Mouse (Mus musculus): ENCODE data around the gene Col19a1. TPM values are rescaled to one million over a fixed set of nuclear protein-coding genes. Genes with fewer than 3 reads are reported as not detected.
A peak's percentile ranks its signal among the peaks of the same experiment; 100 is the strongest.

Gene Col19a1
- total RNA-seq (2021): under 1 TPM; 0.18 to 0.33 TPM
- long read RNA-seq, experiment 1, partial matches to known transcripts: 0 of 1 reads
- long read RNA-seq, experiment 1, other reads (novel, unspliced or antisense): 1 of 1 reads
- long read RNA-seq, experiment 2, partial matches to known transcripts: 0 of 2 reads
- long read RNA-seq, experiment 2, other reads (novel, unspliced or antisense): 2 of 2 reads

GRCm38 (mm10) chr1:24587141-24587541, at the start of gene Col19a1:
Col19a1 (minus strand) TSS chr1:24587472.
- peak; percentile 6 for DNase-seq

GRCm38 (mm10) chr1:24633553-24634132, 46.4 kb upstream of the Col19a1 start:
- peak; percentile 24 for DNase-seq

- peak; percentile 3 for DNase-seq
Observed at GRCm38 (mm10) chr1:24612556-24612955, 25.3 kb upstream of the Col19a1 start.

DNA sequence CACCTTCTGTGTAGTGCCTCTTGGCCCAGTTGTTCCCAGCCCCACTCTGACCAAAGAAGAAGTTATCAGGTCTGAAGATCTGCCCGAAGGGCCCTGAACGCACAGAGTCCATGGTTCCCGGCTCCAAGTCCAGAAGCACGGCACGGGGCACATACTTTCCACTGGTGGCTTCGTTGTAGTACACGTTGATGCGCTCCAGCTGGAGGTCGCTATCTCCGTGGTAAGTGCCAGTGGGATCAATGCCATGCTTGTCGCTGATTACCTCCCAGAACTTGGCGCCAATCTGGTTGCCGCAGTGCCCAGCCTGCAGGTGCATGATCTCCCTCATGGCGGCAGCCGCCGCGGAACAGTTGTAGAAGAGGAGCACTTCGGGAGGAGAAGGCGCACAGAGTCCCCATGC, 7.8 kb upstream of the Col19a1 start:
- DNase-seq: no peak

DNA sequence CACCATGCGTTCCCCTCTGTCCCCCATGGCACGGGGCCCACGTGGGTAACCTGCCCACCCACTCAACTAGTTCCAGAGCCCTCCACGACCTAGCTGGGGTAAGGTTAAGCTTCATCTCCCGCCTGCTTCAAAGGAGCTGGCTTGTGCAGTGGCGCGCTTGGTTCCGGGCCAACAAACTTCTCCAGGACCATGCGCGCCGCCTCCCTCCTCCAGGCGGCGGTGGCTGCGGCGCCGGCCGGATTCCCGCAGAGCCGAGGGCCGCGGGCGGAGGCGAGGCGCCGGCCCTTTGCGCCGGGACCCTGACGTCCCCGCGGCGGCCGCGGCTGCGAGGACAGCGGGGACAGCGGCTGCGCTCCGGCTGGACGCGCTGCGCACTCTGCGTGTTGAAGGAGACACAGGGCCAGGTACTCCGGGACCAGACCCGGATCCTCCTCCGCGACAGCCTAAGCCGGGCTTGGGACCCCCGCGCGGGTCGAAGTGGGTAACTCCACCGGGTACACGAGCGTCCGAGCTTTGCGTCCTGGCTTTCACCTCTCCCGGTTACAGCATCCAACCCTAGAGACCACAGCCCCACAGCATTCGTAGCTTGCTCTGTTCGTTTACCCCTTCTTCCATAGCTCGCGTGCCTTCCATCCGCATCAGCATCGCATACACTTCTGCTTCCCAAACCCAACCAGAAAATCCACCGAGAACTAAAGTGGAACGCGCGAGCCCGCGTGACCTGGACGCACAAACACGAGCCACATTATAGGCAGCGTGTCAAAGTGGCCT, 717 bp downstream of the Col19a1 start:
- DNase-seq: peak; percentile 53

DNA sequence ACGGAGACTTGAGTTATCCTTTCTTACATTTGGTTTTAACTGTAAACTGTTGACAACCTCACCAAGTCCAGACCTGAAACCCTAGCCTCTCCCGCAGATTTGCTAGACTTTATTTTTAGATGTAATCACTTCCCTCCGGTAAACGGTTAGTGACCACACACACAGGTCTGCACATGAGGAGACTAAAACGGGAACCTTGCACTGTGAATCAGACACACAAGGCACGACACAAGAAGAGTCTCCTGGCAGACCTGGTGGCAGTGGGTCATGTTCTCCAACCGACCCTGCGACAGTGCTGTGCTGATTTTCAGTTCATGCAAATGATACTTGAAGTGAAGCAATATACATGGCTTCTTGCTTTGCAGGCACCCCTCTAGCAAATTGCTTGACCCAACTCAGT, 14.7 kb downstream of the Col19a1 start:
- no peak for DNase-seq

GRCm38 (mm10) chr1:24564113-24564512, 23.2 kb downstream of the Col19a1 start:
- no peak for DNase-seq

- no peak for DNase-seq
Observed at GRCm38 (mm10) chr1:24558005-24558404, 29.3 kb downstream of the Col19a1 start.

DNA sequence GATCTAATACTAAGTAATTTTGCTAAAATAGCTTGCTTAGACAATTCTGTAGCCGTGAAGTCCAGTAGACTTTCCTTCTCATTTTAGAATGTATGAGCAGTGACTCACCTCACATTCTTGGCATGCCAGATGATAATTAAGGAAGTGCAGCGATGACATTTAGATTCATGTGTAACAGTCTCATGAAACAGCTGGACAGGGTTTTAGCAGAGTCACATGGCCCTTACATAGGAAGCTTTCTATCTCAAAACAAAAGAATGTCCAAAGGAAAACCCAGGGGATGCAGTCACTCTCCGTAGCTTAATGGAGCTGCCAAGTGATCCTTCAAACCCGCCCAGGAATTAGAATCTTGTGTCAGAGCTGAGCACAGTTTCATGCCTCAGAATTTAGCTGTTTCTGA, 33.8 kb downstream of the Col19a1 start:
- DNase-seq: peak; percentile 4

GRCm38 (mm10) chr1:24550560-24551280, 36.6 kb downstream of the Col19a1 start:
- DNase-seq: no peak

- DNase-seq: no peak
Observed at GRCm38 (mm10) chr1:24550031-24550430, 37.2 kb downstream of the Col19a1 start.

- DNase-seq: no peak
Observed at GRCm38 (mm10) chr1:24549050-24549449, 38.2 kb downstream of the Col19a1 start.

DNA sequence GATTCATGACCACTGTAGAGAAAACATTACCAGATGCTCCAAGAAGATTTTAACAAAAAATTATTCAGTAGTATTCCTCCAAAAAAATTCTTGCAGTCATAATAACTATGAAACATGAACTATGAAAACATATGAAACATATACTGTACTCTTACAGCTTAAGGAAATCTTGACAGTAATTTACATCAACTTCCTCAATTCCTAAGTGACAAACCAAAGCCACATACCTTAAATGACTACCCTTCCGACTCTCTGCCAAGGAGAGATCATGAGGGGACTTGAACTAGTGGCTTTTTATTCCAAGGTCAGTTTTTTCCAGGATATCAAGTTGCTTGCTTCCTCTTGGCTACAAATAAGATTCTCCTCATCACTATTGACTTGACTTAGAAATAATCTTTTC, 39.7 kb downstream of the Col19a1 start:
- DNase-seq: no peak

DNA sequence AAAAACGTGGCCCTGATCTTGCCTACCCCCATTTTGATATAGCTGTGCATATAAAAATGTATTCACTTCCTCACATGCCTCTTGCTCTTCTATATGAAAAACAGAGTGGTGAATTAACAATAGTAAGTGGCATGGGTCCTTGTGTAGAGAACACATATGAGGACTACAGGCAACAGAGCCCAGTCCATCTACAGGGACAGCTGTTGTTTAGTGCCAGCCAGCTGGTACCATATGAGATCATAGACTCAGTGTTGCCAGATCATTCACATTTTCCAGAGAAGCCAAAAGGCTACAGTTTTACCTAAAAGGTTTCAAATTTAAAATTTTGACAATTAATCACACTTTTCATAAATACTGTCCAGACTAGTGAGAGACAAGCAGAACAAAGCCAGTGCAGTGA, 47.4 kb downstream of the Col19a1 start:
- DNase-seq: no peak

- no peak for DNase-seq
Observed at GRCm38 (mm10) chr1:24527194-24527593, 60.1 kb downstream of the Col19a1 start.

- no peak for DNase-seq
Observed at GRCm38 (mm10) chr1:24517462-24517861, 69.8 kb downstream of the Col19a1 start.

- DNase-seq: no peak
Observed at GRCm38 (mm10) chr1:24515341-24515740, 71.9 kb downstream of the Col19a1 start.

DNA sequence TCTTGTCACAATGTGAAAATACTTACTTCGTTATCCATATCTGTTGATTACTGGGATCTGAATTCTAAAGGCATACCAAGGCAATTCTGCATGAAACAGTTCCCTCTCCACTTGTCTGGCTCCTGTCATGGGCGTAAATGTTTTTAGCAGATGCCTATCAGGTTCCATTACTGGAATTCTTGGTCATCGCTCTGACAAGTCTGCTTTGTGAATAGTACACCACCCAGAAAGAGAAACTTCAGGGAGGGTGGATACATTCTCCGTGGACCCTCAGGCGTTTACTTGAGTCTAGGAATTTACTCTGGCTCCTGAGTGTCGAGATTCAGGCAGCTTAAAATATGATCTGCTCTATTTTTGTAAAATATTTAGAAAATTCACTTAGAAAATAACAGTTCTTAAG, 75.7 kb downstream of the Col19a1 start:
- DNase-seq: no peak

- no peak for DNase-seq
Observed at GRCm38 (mm10) chr1:24495400-24495799, 91.9 kb downstream of the Col19a1 start.

DNA sequence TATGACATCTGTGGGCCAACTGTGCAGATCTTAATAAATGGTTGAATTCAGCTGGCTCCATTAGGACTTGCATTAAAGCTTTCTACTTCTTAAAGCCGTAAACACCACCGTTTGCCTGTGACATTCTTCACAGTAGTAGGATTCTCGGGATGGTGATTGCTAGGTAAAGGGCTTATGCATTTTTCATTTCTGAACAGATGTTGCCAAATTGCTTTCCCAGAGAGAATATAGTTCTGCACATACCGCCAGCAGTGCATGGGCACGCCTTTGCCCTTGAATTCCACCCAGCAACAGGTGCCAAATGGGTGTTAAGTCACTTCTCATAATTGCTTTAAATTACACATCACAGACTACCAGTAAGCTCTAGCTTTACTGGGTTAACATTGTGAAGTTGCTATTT, 103.1 kb downstream of the Col19a1 start:
- peak; percentile 7 for DNase-seq

- DNase-seq: no peak
Observed at GRCm38 (mm10) chr1:24471096-24471710, 116.1 kb downstream of the Col19a1 start.

DNA sequence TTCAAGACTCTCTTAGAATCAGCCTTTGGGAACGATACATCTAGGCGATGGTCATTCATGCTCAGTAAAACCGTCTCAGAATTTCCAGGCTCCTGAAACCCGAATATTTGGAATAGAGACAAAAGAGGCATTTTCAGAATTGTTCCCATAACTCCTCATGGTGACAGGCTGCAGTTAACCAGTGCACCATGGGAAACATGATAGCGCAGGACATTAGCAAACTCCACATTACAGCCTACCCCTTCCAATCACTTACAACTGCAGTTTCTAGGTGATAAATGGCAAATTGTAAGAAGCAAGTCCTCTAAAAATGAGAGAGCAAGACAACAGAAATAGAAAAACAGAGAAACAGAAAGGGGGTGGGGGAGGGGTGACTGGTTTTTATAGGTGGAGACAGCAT, 116.6 kb downstream of the Col19a1 start:
- DNase-seq: no peak

All from adrenal gland, postnatal 10 days (tissue).